Mouse (Mus musculus): Measurements from ENCODE around the gene Rapgef2.
"Not testable (repeated sequence)": the region's sequence is repeated elsewhere in the genome, so short reads cannot be mapped to it uniquely, and the experiment has no call there.

Gene Rapgef2

GRCm38 (mm10) chr3:79083030-79083429 lies 203.3 kb downstream of the Rapgef2 start:
- DNase-seq: no peak

- no peak for DNase-seq
Measured at GRCm38 (mm10) chr3:79079076-79079475, 207.2 kb downstream of the Rapgef2 start.

- no peak for DNase-seq
Measured at GRCm38 (mm10) chr3:79074970-79075369, 211.3 kb downstream of the Rapgef2 start.

GRCm38 (mm10) chr3:79073541-79074244 lies 212.6 kb downstream of the Rapgef2 start:
- DNase-seq: no peak

GRCm38 (mm10) chr3:79071561-79071960 lies 214.8 kb downstream of the Rapgef2 start:
- no peak for DNase-seq

GRCm38 (mm10) chr3:79069891-79070290 lies 216.4 kb downstream of the Rapgef2 start:
- DNase-seq: no peak

- DNase-seq: no peak
Measured at GRCm38 (mm10) chr3:79068976-79069375, 217.3 kb downstream of the Rapgef2 start.

- DNase-seq: peak; percentile 66
Measured at GRCm38 (mm10) chr3:79066455-79067055, 219.8 kb downstream of the Rapgef2 start.

- no peak for DNase-seq
Measured at GRCm38 (mm10) chr3:79064096-79064495, 222.2 kb downstream of the Rapgef2 start.

- DNase-seq: no peak
Measured at GRCm38 (mm10) chr3:79061426-79061825, 224.9 kb downstream of the Rapgef2 start.

GRCm38 (mm10) chr3:79058491-79058890 lies 227.8 kb downstream of the Rapgef2 start:
- not testable (repeated sequence) for DNase-seq

- DNase-seq: no peak
Measured at GRCm38 (mm10) chr3:79045251-79045650, 241.1 kb downstream of the Rapgef2 start.

- no peak for DNase-seq
Measured at GRCm38 (mm10) chr3:79042973-79043372, 243.3 kb downstream of the Rapgef2 start.

GRCm38 (mm10) chr3:79039666-79040450 lies 246.5 kb downstream of the Rapgef2 start:
- no peak for DNase-seq

GRCm38 (mm10) chr3:79039008-79039407 lies 247.3 kb downstream of the Rapgef2 start:
- DNase-seq: no peak

GRCm38 (mm10) chr3:79034457-79034856 lies 251.9 kb downstream of the Rapgef2 start:
- DNase-seq: no peak

GRCm38 (mm10) chr3:79030855-79031254 lies 255.5 kb downstream of the Rapgef2 start:
- DNase-seq: no peak

GRCm38 (mm10) chr3:79028153-79028878 lies 258.0 kb downstream of the Rapgef2 start:
- no peak for DNase-seq

GRCm38 (mm10) chr3:79025983-79026382 lies 260.3 kb downstream of the Rapgef2 start:
- DNase-seq: no peak

- no peak for DNase-seq
Measured at GRCm38 (mm10) chr3:79023735-79024328, 262.5 kb downstream of the Rapgef2 start.

- no peak for DNase-seq
Measured at GRCm38 (mm10) chr3:79022690-79023089, 263.6 kb downstream of the Rapgef2 start.

- DNase-seq: no peak
Measured at GRCm38 (mm10) chr3:79017440-79017839, 268.9 kb downstream of the Rapgef2 start.

- no peak for DNase-seq
Measured at GRCm38 (mm10) chr3:79016830-79017229, 269.5 kb downstream of the Rapgef2 start.

All from right cerebral cortex, postnatal 25 days (tissue).